ENCODE assay signal across 9 mouse cellular contexts in the genomic region with DNA sequence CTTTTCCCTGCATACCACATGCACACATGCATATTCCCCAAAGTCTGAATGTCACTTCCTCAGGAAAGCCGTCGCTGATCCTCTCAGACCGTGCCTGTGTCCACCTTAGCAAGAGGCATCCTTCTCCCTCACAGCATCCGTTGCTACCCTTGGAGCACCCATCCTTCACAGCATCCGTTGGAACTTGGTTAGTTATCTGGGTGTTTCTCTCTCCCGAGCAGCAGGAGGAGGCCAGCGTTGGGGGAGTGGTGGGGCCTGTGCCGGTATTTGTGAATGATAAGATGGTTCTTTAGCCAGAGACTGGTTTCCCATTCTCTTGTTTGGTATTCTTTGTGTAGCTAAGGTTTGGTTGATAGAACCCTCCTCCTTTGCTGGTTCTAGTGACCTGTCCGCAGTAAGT. TPM values are rescaled to one million over a fixed set of nuclear protein-coding genes. Genes with fewer than 3 reads are reported as not detected.
DNase-seq lines count a peak whose midpoint lies in the region; ATAC-seq and TF ChIP-seq lines count a peak whose summit lies in the region.
"Had no signal": no experiment of that assay in that cellular context is flagged by ENCODE, and none has a peak within 500 bp of the region (broad histone marks: within the 10 kb centered on the region; RNA-seq: fewer than 3 reads in every experiment).

No protein-coding gene starts in this region.

- H3K4me2 ChIP-seq in kidney, embryonic 16.5 days (replicated peaks; ENCODE audit: low read depth, low read length) = no peak overlapping the region
- H3K4me2 ChIP-seq in liver, postnatal 0 days (ENCODE audit: low read depth, low read length) = peak overlapping the region; percentile 69

- H3K9ac ChIP-seq in kidney, embryonic 16.5 days (replicated peaks; ENCODE audit: low read length) = peak overlapping the region; percentile 9; the same call in 1 of the 2 replicates
- peak overlapping the region; percentile 47 for H3K9ac ChIP-seq in liver, postnatal 0 days (replicated peaks)

- H3K27me3 ChIP-seq in kidney, embryonic 16.5 days (ENCODE audit: insufficient read depth, low read length) = no peaks in the 10 kb centered on the region
- H3K27me3 ChIP-seq in liver, postnatal 0 days (ENCODE audit: insufficient read depth, low read length) = no peaks in the 10 kb centered on the region

- H3K36me3 ChIP-seq in kidney, embryonic 16.5 days (ENCODE audit: insufficient read depth, low read length) = no peaks in the 10 kb centered on the region
- no peaks in the 10 kb centered on the region; the same call in 1 of the 2 replicates for H3K36me3 ChIP-seq in liver, postnatal 0 days (replicated peaks; ENCODE audit: insufficient read depth, low read length)

- no peak for TF ChIP-seq EP300 in liver, postnatal 0 days (IDR thresholded peaks at IDR 0.05; ENCODE audit: low read depth)

- no peak for TF ChIP-seq CTCF in liver, postnatal 0 days (IDR thresholded peaks at IDR 0.05; ENCODE audit: low read depth)

- ATAC-seq in kidney, embryonic 16.5 days (ENCODE audit: low FRiP score, low TSS enrichment) = no peak
- peak; percentile 69 for ATAC-seq in erythroid progenitor cell, adult 5-6 weeks (replicated peaks; ENCODE audit: low FRiP score, poor library complexity, severe bottlenecking)
- ATAC-seq in liver, postnatal 0 days = peak; percentile 35

- peak overlapping the region; percentile 97 for H3K27ac ChIP-seq in kidney, embryonic 16.5 days (ENCODE audit: low read length)
- peak overlapping the region; percentile 92 for H3K27ac ChIP-seq in brown adipose tissue, adult 24 weeks (replicated peaks; ENCODE audit: low read depth, low read length)
- H3K27ac ChIP-seq in liver, postnatal 0 days (ENCODE audit: low read depth) = peak overlapping the region; percentile 94

- no peaks in the 10 kb centered on the region for H3K9me3 ChIP-seq in kidney, embryonic 16.5 days (ENCODE audit: low read length)
- no peaks in the 10 kb centered on the region for H3K9me3 ChIP-seq in liver, postnatal 0 days (ENCODE audit: low read length)

- WGBS in kidney, embryonic 16.5 days = 76% methylated on average over 9 of the region's 9 CpGs
- 38% methylated on average over 9 of the region's 9 CpGs for WGBS in liver, postnatal 0 days (ENCODE audit: insufficient replicate concordance)

- no peak overlapping the region for H3K4me3 ChIP-seq in kidney, embryonic 16.5 days (ENCODE audit: low read length)
- H3K4me3 ChIP-seq in brown adipose tissue, adult 24 weeks (ENCODE audit: insufficient read depth, low read depth, low read length) = no peak overlapping the region
- H3K4me3 ChIP-seq in liver, postnatal 0 days (ENCODE audit: low read depth, low read length) = peak overlapping the region; percentile 7

- H3K4me1 ChIP-seq in kidney, embryonic 16.5 days (ENCODE audit: insufficient read depth, low read length) = peaks cover 40% of the 10 kb centered on the region
- H3K4me1 ChIP-seq in brown adipose tissue, adult 24 weeks (ENCODE audit: control insufficient read depth, insufficient read depth, insufficient read length, low read length) = peaks cover 53% of the 10 kb centered on the region
- H3K4me1 ChIP-seq in liver, postnatal 0 days (ENCODE audit: insufficient read depth) = peaks cover 70% of the 10 kb centered on the region

- DNase-seq in kidney, postnatal 10 days = no peak
- DNase-seq in liver, postnatal 0 days = no peak
- DNase-seq in cerebellum, adult 18-20 months = no peak
- no peak for DNase-seq in gastrocnemius, postnatal 4 days (ENCODE audit: low spot score in 2 of 2)

RNA-seq across cellular contexts. Expression of a gene that starts 2.7 kb away (rescaled TPM):
- polyA plus RNA-seq in kidney, embryonic 16.5 days (2015; fragmentation: Nextera tagmentation; extraction: Ambion mirVana) = 1.5 and 1.6 TPM in 2 replicates
- not detected in 2 replicates for polyA plus RNA-seq in brown adipose tissue, adult 24 weeks (2012; ENCODE audit: insufficient read depth, insufficient read length, missing spikeins)
- not detected in 2 replicates for total RNA-seq in erythroid progenitor cell, adult 5-6 weeks (2015; ENCODE audit: low replicate concordance)
- total RNA-seq in erythroid progenitor cell, adult 5-6 weeks (2017; ENCODE audit: low replicate concordance) = not detected in 2 replicates
- polyA plus RNA-seq in liver, postnatal 0 days (2015; fragmentation: Nextera tagmentation; extraction: Ambion mirVana) = 0.12 and 0.31 TPM in 2 replicates
- not detected for total RNA-seq in gastrocnemius, postnatal 4 days (2021)
- total RNA-seq: layer of hippocampus, adult 18-20 months; neutrophil, adult 5-6 weeks had no signal

RNA-seq across cellular contexts. Expression of a gene that starts 21.8 kb away (rescaled TPM):
- polyA plus RNA-seq in kidney, embryonic 16.5 days (2015; fragmentation: Nextera tagmentation; extraction: Ambion mirVana) = 32.4 and 38.1 TPM in 2 replicates
- polyA plus RNA-seq in brown adipose tissue, adult 24 weeks (2012; ENCODE audit: insufficient read depth, insufficient read length, missing spikeins) = 17.4 and 18.2 TPM in 2 replicates
- 8.8 and 12.6 TPM in 2 replicates for total RNA-seq in erythroid progenitor cell, adult 5-6 weeks (2015; ENCODE audit: low replicate concordance)
- 24.8 and 48.5 TPM in 2 replicates for total RNA-seq in erythroid progenitor cell, adult 5-6 weeks (2017; ENCODE audit: low replicate concordance)
- 10.4 and 10.5 TPM in 2 replicates for polyA plus RNA-seq in liver, postnatal 0 days (2015; fragmentation: Nextera tagmentation; extraction: Ambion mirVana)
- total RNA-seq in gastrocnemius, postnatal 4 days (2021) = 100 to 1,000 TPM; 261 to 280 TPM

RNA-seq across cellular contexts. Expression of a gene that starts 59.8 kb away (rescaled TPM):
- not detected in 2 replicates for polyA plus RNA-seq in kidney, embryonic 16.5 days (2015; fragmentation: Nextera tagmentation; extraction: Ambion mirVana)
- not detected in 2 replicates for polyA plus RNA-seq in brown adipose tissue, adult 24 weeks (2012; ENCODE audit: insufficient read depth, insufficient read length, missing spikeins)
- not detected in 2 replicates for total RNA-seq in erythroid progenitor cell, adult 5-6 weeks (2015; ENCODE audit: low replicate concordance)
- not detected in 2 replicates for total RNA-seq in erythroid progenitor cell, adult 5-6 weeks (2017; ENCODE audit: low replicate concordance)
- not detected in 2 replicates for polyA plus RNA-seq in liver, postnatal 0 days (2015; fragmentation: Nextera tagmentation; extraction: Ambion mirVana)
- total RNA-seq in gastrocnemius, postnatal 4 days (2021) = not detected
- total RNA-seq: layer of hippocampus, adult 18-20 months; neutrophil, adult 5-6 weeks had no signal
